Mouse (Mus musculus) CH12.LX (cell line): ENCODE measurements at regions not wholly inside any gene's neighbourhood (a gene's known extent, or its start where the extent isn't known, plus 50 kb on each side); places are given as distances from the start of the nearest gene placed in this dataset.

Source experiments
- DNase-seq: peaks from one replicate; pipeline ENCODE4 v3.0.0-alpha.2; 2013; ENCODE audit errors: extremely low read depth
- H3K27ac ChIP-seq: 2 replicates; pipeline ENCODE4 v1.5.1; 2012; ENCODE audit warnings: low read depth, mild to moderate bottlenecking, control low read depth, moderate library complexity; ENCODE audit not compliant: insufficient read depth
- H3K27me3 ChIP-seq: replicated peaks from 2 replicates; pipeline ENCODE3; 2012; ENCODE audit warnings: inconsistent platforms
- H3K36me3 ChIP-seq, 2 experiments: replicated peaks in 1 of 2; 2 replicates each; pipeline versions ENCODE3 to v1.6.1; 2012; ENCODE audit warnings: inconsistent platforms in 1 of 2, low read length in 1 of 2, mild to moderate bottlenecking in 1 of 2, mixed read lengths in 1 of 2, moderate library complexity in 1 of 2; ENCODE audit not compliant: control insufficient read depth in 1 of 2, insufficient read depth in 1 of 2
- H3K4me1 ChIP-seq, 2 experiments: 2 replicates each; pipeline ENCODE4 v1.6.1; 2012; ENCODE audit warnings: inconsistent platforms in 1 of 2, moderate library complexity in 1 of 2; ENCODE audit not compliant: insufficient read depth in 2 of 2, control insufficient read depth in 1 of 2
- H3K4me2 ChIP-seq: 2 replicates; pipeline ENCODE4 v1.6.1; 2012; ENCODE audit warnings: low read depth, mild to moderate bottlenecking, control low read depth; ENCODE audit not compliant: poor library complexity, insufficient read depth, severe bottlenecking
- H3K4me3 ChIP-seq, 3 experiments: fragments of 150-350 bp in 1 of 3; sonication (generic) in 1 of 3; replicated peaks in 1 of 3; 2 replicates each; pipeline versions ENCODE3 to v1.5.1; 2011 to 2012; ENCODE audit warnings: low read depth in 2 of 3, low read length in 2 of 3, mild to moderate bottlenecking in 2 of 3, moderate library complexity in 2 of 3, control low read depth in 1 of 3, improper control_type of control experiment in 1 of 3, inconsistent platforms in 1 of 3, mixed read lengths in 1 of 3; ENCODE audit not compliant: poor library complexity in 1 of 3
- H3K79me2 ChIP-seq: replicated peaks from 2 replicates; pipeline ENCODE4 v1.6.1; 2012; ENCODE audit warnings: mild to moderate bottlenecking, moderate library complexity; ENCODE audit not compliant: control insufficient read depth, poor library complexity, insufficient read depth, severe bottlenecking; ENCODE audit errors: extremely low read depth
- H3K9ac ChIP-seq: 2 replicates; pipeline ENCODE4 v1.6.1; 2012; ENCODE audit warnings: low read depth, mild to moderate bottlenecking, control low read depth, moderate library complexity; ENCODE audit not compliant: insufficient read depth
- H3K9me3 ChIP-seq: replicated peaks from 2 replicates; pipeline ENCODE3; 2012; ENCODE audit warnings: low read length, inconsistent platforms, mixed read lengths
- CHD1 ChIP-seq: IDR thresholded peaks from 2 replicates; pipeline ENCODE4 v1.6.1; 2012; ENCODE audit warnings: low read depth, low read length, improper control_type of control experiment, inconsistent platforms
- CHD2 ChIP-seq: IDR thresholded peaks from 2 replicates; pipeline ENCODE4 v1.6.1; 2011; ENCODE audit warnings: low read length, improper control_type of control experiment
- CTCF ChIP-seq, 2 experiments: IDR thresholded peaks in 1 of 2; conservative IDR thresholded peaks in 1 of 2; 2 replicates each; pipeline ENCODE4 v1.5.1; 2011 to 2012; ENCODE audit warnings: low read depth in 2 of 2, low read length in 2 of 2, improper control_type of control experiment in 1 of 2, inconsistent platforms in 1 of 2, mild to moderate bottlenecking in 1 of 2, moderate library complexity in 1 of 2
- E2F4 ChIP-seq: IDR thresholded peaks from 2 replicates; pipeline ENCODE4 v1.6.1; 2011; ENCODE audit warnings: low read depth, low read length, improper control_type of control experiment; ENCODE audit not compliant: insufficient replicate concordance
- IRF4 ChIP-seq: IDR thresholded peaks from 2 replicates; pipeline ENCODE4 v1.6.1; 2014; ENCODE audit warnings: low read depth, mild to moderate bottlenecking, inconsistent platforms, low read length, improper control_type of control experiment
- JUN ChIP-seq: IDR thresholded peaks from 2 replicates; pipeline ENCODE4 v1.6.1; 2011; ENCODE audit warnings: low read depth, mild to moderate bottlenecking, low read length, improper control_type of control experiment, moderate library complexity; ENCODE audit not compliant: insufficient read depth
- JUND ChIP-seq: conservative IDR thresholded peaks from 2 replicates; pipeline ENCODE4 v1.6.1; 2011; ENCODE audit warnings: low read depth, low read length, improper control_type of control experiment
- MXI1 ChIP-seq: IDR thresholded peaks from 2 replicates; pipeline ENCODE4 v1.6.1; 2011; ENCODE audit warnings: mild to moderate bottlenecking, low read depth, low read length, improper control_type of control experiment
- POLR2A ChIP-seq: IDR thresholded peaks from 2 replicates; pipeline ENCODE4 v1.6.1; 2011; ENCODE audit warnings: low read depth, mild to moderate bottlenecking, improper control_type of control experiment, low read length
- POLR2AphosphoS2 ChIP-seq: IDR thresholded peaks from 2 replicates; pipeline ENCODE4 v1.6.1; 2011; ENCODE audit warnings: low read depth, low read length, improper control_type of control experiment
- SIN3A ChIP-seq: IDR thresholded peaks from 2 replicates; pipeline ENCODE4 v1.6.1; 2012; ENCODE audit warnings: low read length, improper control_type of control experiment, inconsistent platforms
- SMC3 ChIP-seq: IDR thresholded peaks from 2 replicates; pipeline ENCODE4 v1.6.1; 2011; ENCODE audit warnings: low read depth, low read length, improper control_type of control experiment
- TBP ChIP-seq: conservative IDR thresholded peaks from 2 replicates; pipeline ENCODE4 v1.6.1; 2011; ENCODE audit warnings: low read depth, low read length, improper control_type of control experiment
- TCF12 ChIP-seq: IDR thresholded peaks from 2 replicates; pipeline ENCODE4 v1.6.1; 2014; ENCODE audit warnings: low read depth, mild to moderate bottlenecking, inconsistent platforms, low read length, improper control_type of control experiment
- UBTF ChIP-seq: IDR thresholded peaks from 2 replicates; pipeline ENCODE4 v1.6.1; 2012; ENCODE audit warnings: low read depth, mild to moderate bottlenecking, inconsistent platforms, low read length, improper control_type of control experiment, moderate library complexity
- USF1 ChIP-seq: IDR thresholded peaks from 2 replicates; pipeline ENCODE4 v1.6.1; 2014; ENCODE audit warnings: low read depth, mild to moderate bottlenecking, inconsistent platforms, low read length, improper control_type of control experiment
- dilution Hi-C: fragments of 300-500 bp; cut with MboI; formaldehyde crosslinking; loops from 2 replicates; pipeline ENCODE4 v1.14.3; 2020; ENCODE audit warnings: low sequenced_read_pairs; ENCODE audit not compliant: extremely low pct_unique_long_range_greater_than_20kb, extremely low pct_ligation_motif_present
- in situ Hi-C: fragments of 300-500 bp; cut with MboI; formaldehyde crosslinking; loops from 3 replicates; pipeline ENCODE4 v1.14.3; 2019; ENCODE audit warnings: low sequenced_read_pairs, low pct_ligation_motif_present, low pct_unique_long_range_greater_than_20kb, mixed read lengths

GRCm38 (mm10) chr11:65435699-65436161, 165.9 kb upstream of the Myocd start:
- H3K27ac ChIP-seq: no peak overlapping the region
- in situ Hi-C loops: no loop called here

DNA sequence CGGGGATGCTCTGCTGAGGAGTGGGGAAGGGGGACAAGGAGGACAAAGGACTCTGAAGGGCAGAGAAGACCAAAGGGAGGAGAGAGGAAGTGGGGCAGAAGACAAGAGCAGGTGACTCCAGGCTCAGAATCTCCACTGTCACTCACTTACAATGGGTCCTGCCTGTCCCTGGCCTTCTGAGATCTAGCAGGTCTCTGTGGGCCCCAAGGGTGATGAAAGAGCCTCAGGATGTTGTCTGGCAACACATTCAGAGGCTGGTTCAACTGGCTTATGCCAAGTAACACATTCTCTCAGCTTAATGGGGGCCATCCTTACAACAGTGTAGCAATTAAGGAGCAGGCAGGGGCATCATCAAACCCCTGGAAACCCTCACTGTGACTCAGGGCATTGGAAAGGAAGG, 152.1 kb upstream of the Myocd start:
- Histone ChIP-seq H3K4me1 (peaks cover 0 to 15% of the 10 kb centered on the region in 2 experiments; a peak in 2 of 4 replicates), H3K9ac (no peak overlapping the region), H3K9me3 (no peaks in the 10 kb centered on the region), H3K79me2 (no peaks in the 10 kb centered on the region), H3K27me3 (no peaks in the 10 kb centered on the region), H3K36me3 (no peaks in the 10 kb centered on the region), H3K4me2 (no peak overlapping the region), H3K27ac (no peak overlapping the region), H3K4me3 (no peak overlapping the region)
- dilution Hi-C loops (no loop called here), in situ Hi-C loops (no loop called here)
- TF ChIP-seq JUND (no peak), IRF4 (no peak), CHD2 (no peak), E2F4 (no peak), POLR2AphosphoS2 (no peak), CHD1 (no peak)
- DNase-seq: no peak

More at GRCm38 (mm10) chr11:65435699-65436161, 165.9 kb upstream of the Myocd start:
- H3K9ac ChIP-seq: no peak overlapping the region
- H3K4me3 ChIP-seq: no peak overlapping the region
- H3K79me2 ChIP-seq: no peaks in the 10 kb centered on the region
- no peak for TF ChIP-seq CTCF (conservative IDR thresholded peaks at IDR 0.05 in 1 of 2, IDR thresholded peaks at IDR 0.05 in 1 of 2; ENCODE audit: low read depth in 2 of 2, low read length in 2 of 2)
- TF ChIP-seq UBTF: no peak
- TF ChIP-seq POLR2A: no peak
- no peak for TF ChIP-seq USF1
- no peak for TF ChIP-seq TCF12
- no peak for TF ChIP-seq IRF4
- TF ChIP-seq CHD1: no peak
- TF ChIP-seq TBP: no peak
- TF ChIP-seq MXI1: no peak
- TF ChIP-seq SIN3A: no peak
- TF ChIP-seq SMC3: no peak
- no peaks in the 10 kb centered on the region for H3K9me3 ChIP-seq
- no peaks in the 10 kb centered on the region for H3K36me3 ChIP-seq
- DNase-seq: no peak
- no peaks in the 10 kb centered on the region for H3K27me3 ChIP-seq
- no peaks in the 10 kb centered on the region for H3K4me1 ChIP-seq
- dilution Hi-C loops: no loop called here
- H3K4me2 ChIP-seq: no peak overlapping the region

DNA sequence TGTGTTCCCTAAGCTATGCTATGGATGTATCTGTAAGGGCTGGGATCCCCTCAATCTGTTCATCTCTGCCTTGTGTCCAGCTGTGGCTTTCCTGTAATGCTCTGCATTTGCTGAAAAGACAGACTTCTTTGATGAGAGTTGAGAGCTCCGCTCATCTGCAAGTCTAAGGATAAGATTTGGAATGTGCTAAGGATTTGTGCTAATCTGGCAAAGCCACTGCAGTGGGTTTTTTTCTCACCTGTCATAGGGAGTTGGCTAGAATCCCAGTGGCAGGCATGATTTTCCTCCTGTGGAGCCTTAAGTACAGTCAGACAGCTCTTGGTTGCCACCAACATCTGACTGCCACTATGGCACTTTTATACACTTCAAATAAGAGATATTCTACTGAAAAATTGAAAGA, 138.8 kb upstream of the Myocd start:
- Histone ChIP-seq H3K79me2 (no peaks in the 10 kb centered on the region), H3K36me3 (no peaks in the 10 kb centered on the region), H3K27ac (no peak overlapping the region), H3K4me1 (no peaks in the 10 kb centered on the region), H3K27me3 (no peaks in the 10 kb centered on the region), H3K9ac (no peak overlapping the region), H3K4me2 (no peak overlapping the region), H3K4me3 (no peak overlapping the region), H3K9me3 (peaks cover 2% of the 10 kb centered on the region)
- no peak for TF ChIP-seq TCF12
- no peak for TF ChIP-seq CTCF (conservative IDR thresholded peaks at IDR 0.05 in 1 of 2, IDR thresholded peaks at IDR 0.05 in 1 of 2; ENCODE audit: low read depth in 2 of 2, low read length in 2 of 2)
- no peak for TF ChIP-seq UBTF
- no peak for TF ChIP-seq JUN
- dilution Hi-C loops: no loop called here
- no peak for DNase-seq
- in situ Hi-C loops: no loop called here
